Mouse (Mus musculus) E14TG2a.4 (cell line): ENCODE measurements around the gene Sdhaf4.

Experiments
- CTCF ChIP-seq: conservative IDR thresholded peaks from 2 replicates; pipeline ENCODE4 v1.5.1; 2014; ENCODE audit warnings: low read length
- NANOG ChIP-seq: IDR thresholded peaks from 2 replicates; pipeline ENCODE4 v1.6.1; 2014; ENCODE audit warnings: borderline replicate concordance, low read length, mixed read lengths
- POU5F1 ChIP-seq: IDR thresholded peaks from 2 replicates; pipeline ENCODE4 v1.6.1; 2014; ENCODE audit warnings: low read length, borderline replicate concordance

DNA sequence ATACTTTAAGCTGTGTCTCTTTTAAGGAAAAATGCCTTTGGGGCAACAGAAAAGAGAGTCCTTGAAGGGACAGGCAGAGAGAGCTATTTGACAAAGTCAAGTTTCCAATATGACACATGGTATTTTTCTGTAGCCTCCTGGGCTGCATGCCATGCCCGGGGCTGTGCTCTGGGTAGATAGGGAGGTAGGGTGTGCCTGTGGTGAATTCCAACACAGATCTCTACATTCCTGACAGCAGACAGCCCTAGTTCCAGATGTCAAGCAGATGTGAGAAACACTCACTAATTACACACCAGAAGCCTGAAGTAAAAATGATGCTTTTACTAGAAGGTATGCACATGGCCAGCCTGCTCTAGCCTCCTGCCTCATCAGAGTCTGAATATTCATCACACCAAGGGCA lies 39.2 kb downstream of the Sdhaf4 start:
- TF ChIP-seq CTCF (no peak), NANOG (no peak), POU5F1 (no peak)
